Mouse (Mus musculus) heart, embryonic 10.5 days (tissue): Measurements from ENCODE around the gene Cideb. TPM values are rescaled to one million over a fixed set of nuclear protein-coding genes. Genes with fewer than 3 reads are reported as not detected.

Experiments
- DNase-seq: peaks from one replicate; pipeline ENCODE4 v3.0.0-alpha.2; 2017; ENCODE audit warnings: low spot score
- H3K27ac ChIP-seq: fragments of 300-500 bp; sonication (generic); 2 replicates; pipeline ENCODE4 v1.5.1; 2016; ENCODE audit warnings: mild to moderate bottlenecking
- H3K27me3 ChIP-seq: fragments of 300-500 bp; sonication (generic); 2 replicates; pipeline ENCODE4 v1.6.1; 2016; ENCODE audit warnings: mild to moderate bottlenecking; ENCODE audit not compliant: poor library complexity, insufficient read depth, severe bottlenecking
- H3K36me3 ChIP-seq: fragments of 300-500 bp; sonication (generic); 2 replicates; pipeline ENCODE4 v1.6.1; 2016; ENCODE audit warnings: mild to moderate bottlenecking, moderate library complexity
- H3K4me1 ChIP-seq: fragments of 300-500 bp; sonication (generic); 2 replicates; pipeline ENCODE4 v1.6.1; 2016; ENCODE audit warnings: mild to moderate bottlenecking
- H3K4me3 ChIP-seq: fragments of 300-500 bp; sonication (generic); 2 replicates; pipeline ENCODE4 v1.5.1; 2016; ENCODE audit warnings: mild to moderate bottlenecking, moderate library complexity
- H3K9me3 ChIP-seq: fragments of 300-500 bp; sonication (generic); 2 replicates; pipeline ENCODE4 v1.6.1; 2016; ENCODE audit warnings: mild to moderate bottlenecking, moderate library complexity
- WGBS: fragments of 180-500 bp; shearing (Covaris S2); methylation state at CpG from one replicate; pipeline ENCODE4 v1.1.7; 2016; 5-methylcytosine and 5-hydroxymethylcytosine counted together
- polyA plus RNA-seq: library from polyadenylated mRNA; unstranded; fragments of >200 nt; fragmentation: Nextera tagmentation; extraction: Ambion mirVana; gene quantifications from 2 replicates; pipeline ENCODE4 v1.2.1, GENCODE M21; 2016

Gene Cideb
- polyA plus RNA-seq, 1 experiment from 2014 or later, result 2.0 TPM

GRCm38 (mm10) chr14:55714893-55715292 is 43.4 kb downstream of the Cideb start:
- 37% methylated on average over 6 of the region's 6 CpGs for WGBS
- Histone ChIP-seq H3K4me1 (peaks cover 13% of the 10 kb centered on the region), H3K27ac (no peak overlapping the region), H3K36me3 (peaks cover 37% of the 10 kb centered on the region), H3K4me3 (no peak overlapping the region), H3K9me3 (no peaks in the 10 kb centered on the region), H3K27me3 (peaks cover 38% of the 10 kb centered on the region)
- DNase-seq, result no peak

DNA sequence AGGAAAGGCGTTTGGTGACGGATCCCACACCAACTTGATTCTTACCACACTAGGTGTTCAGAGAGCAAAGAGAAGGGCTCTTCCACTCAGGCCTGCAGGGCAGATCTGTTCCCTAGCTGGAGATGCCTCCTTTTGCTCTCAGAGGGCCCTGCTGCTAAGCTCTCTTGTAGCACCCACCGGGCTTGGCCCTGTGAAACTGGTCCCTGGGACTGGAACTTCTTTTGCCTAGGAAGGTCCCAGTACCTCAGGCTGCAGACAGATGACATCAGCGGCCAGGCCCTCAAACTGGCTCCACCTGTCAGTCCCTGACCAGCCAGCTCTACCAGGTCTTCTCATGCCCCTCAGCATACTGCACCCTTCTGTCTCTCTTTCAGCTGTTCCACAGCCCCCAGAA is 44.5 kb downstream of the Cideb start, which contains the start of gene Tgm1:
Tgm1 (minus strand) TSS at position 198 of the 394 bp plus-strand sequence.
- H3K27ac ChIP-seq, result no peak within 1 kb of the TSS; the same call in 1 of the 2 replicates
- H3K4me3 ChIP-seq, result peak within 1 kb of the TSS; percentile 50
- peaks cover 38% of the 10 kb centered on the region for H3K27me3 ChIP-seq
- H3K9me3 ChIP-seq, result no peaks in the 10 kb centered on the region
- peaks cover 25% of the 10 kb centered on the region for H3K36me3 ChIP-seq
- DNase-seq, result peak; percentile 75
- WGBS, result 10% methylated on average over 4 of the region's 4 CpGs
- peaks cover 13% of the 10 kb centered on the region for H3K4me1 ChIP-seq

GRCm38 (mm10) chr14:55713007-55713728 is 45.1 kb downstream of the Cideb start:
- 11% methylated on average over 25 of the region's 25 CpGs for WGBS
- Histone ChIP-seq H3K36me3 (peaks cover 20% of the 10 kb centered on the region), H3K9me3 (no peaks in the 10 kb centered on the region), H3K4me3 (peak overlapping the region; percentile 50), H3K4me1 (peaks cover 13% of the 10 kb centered on the region), H3K27ac (no peak overlapping the region; the same call in 1 of the 2 replicates), H3K27me3 (peaks cover 38% of the 10 kb centered on the region)
- DNase-seq, result peak; percentile 77

- Histone ChIP-seq H3K27ac (no peak overlapping the region), H3K36me3 (peaks cover 8% of the 10 kb centered on the region), H3K4me3 (no peak overlapping the region), H3K9me3 (no peaks in the 10 kb centered on the region), H3K4me1 (peaks cover 13% of the 10 kb centered on the region), H3K27me3 (peaks cover 38% of the 10 kb centered on the region)
- DNase-seq, result no peak
- 74% methylated on average over 7 of the region's 7 CpGs for WGBS
Measured at GRCm38 (mm10) chr14:55711786-55712185, 46.5 kb downstream of the Cideb start.

DNA sequence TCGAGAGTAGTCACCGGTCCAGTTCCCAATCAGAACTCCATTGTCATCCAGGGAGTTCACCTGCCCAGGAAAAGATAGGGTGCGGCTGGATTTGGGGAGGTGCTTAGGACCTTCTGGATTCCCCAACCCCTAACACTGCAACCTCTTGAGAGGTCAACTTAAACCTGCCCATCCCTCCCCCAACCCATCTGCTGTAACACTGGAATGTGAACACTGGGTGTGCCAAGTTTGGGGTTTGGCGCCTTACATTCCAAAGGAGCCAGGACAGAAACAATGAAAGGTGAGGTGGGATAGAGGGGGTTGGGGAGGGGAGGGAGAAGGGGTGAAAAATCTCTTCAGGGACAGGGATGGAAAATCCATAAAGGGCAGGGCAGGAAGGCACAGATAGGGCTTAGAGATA is 48.7 kb downstream of the Cideb start:
- WGBS, result 83% methylated on average over 4 of the region's 4 CpGs
- H3K4me1 ChIP-seq, result peaks cover 17% of the 10 kb centered on the region
- H3K36me3 ChIP-seq, result no peaks in the 10 kb centered on the region
- H3K9me3 ChIP-seq, result no peaks in the 10 kb centered on the region
- H3K4me3 ChIP-seq, result no peak overlapping the region
- peaks cover 38% of the 10 kb centered on the region for H3K27me3 ChIP-seq
- no peak for DNase-seq
- H3K27ac ChIP-seq, result no peak overlapping the region

DNA sequence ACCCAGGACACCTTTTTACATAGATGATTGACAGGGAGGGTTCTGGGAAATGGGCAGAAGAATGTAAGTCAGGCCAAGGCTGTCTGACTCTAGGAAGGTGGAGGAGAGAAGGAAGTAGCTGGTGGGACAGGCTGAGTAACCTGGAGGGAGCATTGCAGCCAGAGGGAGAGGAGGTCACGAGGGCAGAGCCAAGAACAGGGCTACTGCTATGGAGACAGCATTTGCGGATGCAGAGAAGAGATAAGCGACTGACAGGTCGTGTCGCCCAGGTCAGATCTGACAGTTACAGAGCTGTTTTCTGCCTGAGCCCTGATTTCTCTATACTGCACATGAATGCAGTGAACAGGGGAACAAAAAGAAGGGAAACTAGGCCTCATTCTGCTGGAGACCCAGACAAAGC is 50.9 kb downstream of the Cideb start:
- peaks cover 4% of the 10 kb centered on the region; the same call in 1 of the 2 replicates for H3K4me1 ChIP-seq
- H3K27ac ChIP-seq, result no peak overlapping the region
- DNase-seq, result no peak
- 48% methylated on average over 5 of the region's 5 CpGs for WGBS
- no peaks in the 10 kb centered on the region for H3K9me3 ChIP-seq
- H3K36me3 ChIP-seq, result no peaks in the 10 kb centered on the region
- H3K27me3 ChIP-seq, result peaks cover 20% of the 10 kb centered on the region
- H3K4me3 ChIP-seq, result no peak overlapping the region

DNA sequence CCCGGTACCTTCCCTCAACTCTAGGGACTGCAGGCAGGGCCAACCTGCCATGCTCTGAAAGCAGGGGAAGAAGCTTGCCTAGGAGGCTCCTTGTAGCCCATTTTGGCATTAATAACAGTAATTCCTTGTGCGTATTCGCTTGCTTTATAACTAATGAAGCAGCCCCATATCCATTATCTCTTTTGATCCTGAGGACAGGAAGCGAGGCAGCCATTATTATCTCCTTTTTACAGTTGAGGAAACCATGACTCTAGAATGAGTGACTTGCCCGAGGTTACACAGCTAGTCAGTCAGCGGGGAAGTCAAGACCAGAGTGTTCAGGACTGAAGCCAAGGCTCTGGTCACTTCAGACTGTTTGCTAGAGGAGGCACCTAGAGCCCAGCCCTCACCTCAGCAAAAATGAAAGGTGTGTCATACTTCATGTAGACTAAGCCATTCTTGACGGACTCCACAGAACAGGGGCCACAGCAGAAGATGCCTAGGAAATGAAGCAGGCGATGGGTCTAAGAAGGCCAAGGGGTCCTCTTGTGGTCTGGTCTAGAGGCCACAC is 52.1 kb downstream of the Cideb start:
- no peaks in the 10 kb centered on the region for H3K9me3 ChIP-seq
- WGBS, result 79% methylated on average over 8 of the region's 8 CpGs
- no peaks in the 10 kb centered on the region for H3K36me3 ChIP-seq
- peaks cover 4% of the 10 kb centered on the region; the same call in 1 of the 2 replicates for H3K4me1 ChIP-seq
- peaks cover 7% of the 10 kb centered on the region for H3K27me3 ChIP-seq
- H3K4me3 ChIP-seq, result no peak overlapping the region
- no peak overlapping the region for H3K27ac ChIP-seq
- DNase-seq, result no peak

Other genes with a start within 250 kb of the Cideb start
- gene Cpne6, start 248.0 kb downstream of the Cideb start, polyA plus RNA-seq, result 0.36 and 0.41 TPM in 2 replicates
- not detected in 2 replicates for gene Nrl, start 233.5 kb downstream of the Cideb start, polyA plus RNA-seq
- 31.5 and 32.5 TPM in 2 replicates for gene Pck2, start 218.2 kb downstream of the Cideb start, polyA plus RNA-seq
- gene Dcaf11, start 198.5 kb downstream of the Cideb start, polyA plus RNA-seq, result 69.9 and 75.2 TPM in 2 replicates
- gene A730061H03Rik, start 198.1 kb downstream of the Cideb start, polyA plus RNA-seq, result 1.3 TPM in 1 of 2 replicates, not detected in the other
- gene Fitm1, start 182.8 kb downstream of the Cideb start, polyA plus RNA-seq, result 74.6 and 136 TPM in 2 replicates
- 173 and 196 TPM in 2 replicates for gene Psme1, start 180.3 kb downstream of the Cideb start, polyA plus RNA-seq
- gene Emc9, start 173.2 kb downstream of the Cideb start, polyA plus RNA-seq, result 17.1 and 22.1 TPM in 2 replicates
- gene Psme2, start 167.3 kb downstream of the Cideb start, polyA plus RNA-seq, result 188 and 205 TPM in 2 replicates
- gene Rnf31, start 166.8 kb downstream of the Cideb start, polyA plus RNA-seq, result 14.4 and 21.9 TPM in 2 replicates
- 5.9 and 7.4 TPM in 2 replicates for gene Irf9, start 154.9 kb downstream of the Cideb start, polyA plus RNA-seq
- gene Rec8, start 140.4 kb downstream of the Cideb start, polyA plus RNA-seq, result 13.7 and 17.6 TPM in 2 replicates
- gene Ipo4, start 122.5 kb downstream of the Cideb start, polyA plus RNA-seq, result 103 and 108 TPM in 2 replicates
- gene Gm49378, start 120.6 kb downstream of the Cideb start, polyA plus RNA-seq, result 2.3 and 3.1 TPM in 2 replicates
- gene Tm9sf1, start 114.7 kb downstream of the Cideb start, polyA plus RNA-seq, result 91.6 and 96.4 TPM in 2 replicates
- 0.27 and 0.57 TPM in 2 replicates for gene Tssk4, start 108.3 kb downstream of the Cideb start, polyA plus RNA-seq
- 71.6 and 79.7 TPM in 2 replicates for gene Mdp1, start 98.0 kb downstream of the Cideb start, polyA plus RNA-seq
- 50.8 and 58.8 TPM in 2 replicates for gene Gmpr2, start 86.5 kb downstream of the Cideb start, polyA plus RNA-seq
- 543 and 573 TPM in 2 replicates for gene Nedd8, start 86.3 kb downstream of the Cideb start, polyA plus RNA-seq
- gene Tinf2, start 76.6 kb downstream of the Cideb start, polyA plus RNA-seq, result 44.4 and 50.4 TPM in 2 replicates
- 0.46 and 1.6 TPM in 2 replicates for gene Tgm1, start 44.5 kb downstream of the Cideb start, polyA plus RNA-seq
- gene Rabggta, start 36.2 kb downstream of the Cideb start, polyA plus RNA-seq, result 25.1 and 29.4 TPM in 2 replicates
- 59.7 and 60.5 TPM in 2 replicates for gene Dhrs1, start 12.8 kb downstream of the Cideb start, polyA plus RNA-seq
- 33.2 and 49.1 TPM in 2 replicates for gene Nop9, start 12.8 kb downstream of the Cideb start, polyA plus RNA-seq
- 0.44 and 1.1 TPM in 2 replicates for gene Ltb4r2, start 3.0 kb upstream of the Cideb start, polyA plus RNA-seq
- gene Ltb4r1, start 7.5 kb upstream of the Cideb start, polyA plus RNA-seq, result 0.53 and 0.79 TPM in 2 replicates
- 14.5 and 18.1 TPM in 2 replicates for gene Adcy4, start 25.6 kb upstream of the Cideb start, polyA plus RNA-seq
- 20.0 and 32.0 TPM in 2 replicates for gene Ripk3, start 30.4 kb upstream of the Cideb start, polyA plus RNA-seq
- 15.4 and 35.8 TPM in 2 replicates for gene Nfatc4, start 64.7 kb upstream of the Cideb start, polyA plus RNA-seq
- 27.1 and 32.7 TPM in 2 replicates for gene Nynrin, start 95.6 kb upstream of the Cideb start, polyA plus RNA-seq
- gene Cbln3, start 125.9 kb upstream of the Cideb start, polyA plus RNA-seq, result 0.12 and 0.30 TPM in 2 replicates
- 18.2 and 23.2 TPM in 2 replicates for gene Khnyn, start 126.5 kb upstream of the Cideb start, polyA plus RNA-seq
- gene Sdr39u1, start 141.8 kb upstream of the Cideb start, polyA plus RNA-seq, result 42.4 and 50.3 TPM in 2 replicates
- gene Cma1, start 186.2 kb upstream of the Cideb start, polyA plus RNA-seq, result not detected in 2 replicates
- gene Cma2, start 192.5 kb upstream of the Cideb start, polyA plus RNA-seq, result not detected in 2 replicates